Mouse (Mus musculus) limb, embryonic 14.5 days (tissue): Measurements from ENCODE around the gene Clspn. TPM values are rescaled to one million over a fixed set of nuclear protein-coding genes. Genes with fewer than 3 reads are reported as not detected.
A peak's percentile ranks its signal among the peaks of the same experiment; 100 is the strongest.

ENCODE experiments used
- ATAC-seq: fragments of 200-750 bp; cut with Nextera tagmentation; 2 replicates; pipeline ENCODE4 v1.8.0; 2017; ENCODE audit warnings: low read depth, moderate number of reproducible peaks, moderate TSS enrichment; ENCODE audit not compliant: low FRiP score
- DNase-seq: peaks from one replicate; pipeline ENCODE4 v3.0.0-alpha.2; 2015; ENCODE audit warnings: low spot score
- H3K27ac ChIP-seq: fragments of 300-500 bp; sonication (generic); replicated peaks from 2 replicates; pipeline ENCODE4 v1.5.1; 2014; ENCODE audit warnings: low read depth, mild to moderate bottlenecking, low read length, moderate library complexity, mixed read lengths
- H3K27me3 ChIP-seq: fragments of 300-500 bp; sonication (generic); 2 replicates; pipeline ENCODE4 v1.6.1; 2014; ENCODE audit warnings: low read length, mixed read lengths; ENCODE audit not compliant: control insufficient read depth, insufficient read depth
- H3K36me3 ChIP-seq: fragments of 300-500 bp; sonication (generic); 2 replicates; pipeline ENCODE4 v1.6.1; 2014; ENCODE audit warnings: mild to moderate bottlenecking, low read length, moderate library complexity, mixed read lengths; ENCODE audit not compliant: control insufficient read depth, insufficient read depth
- H3K4me1 ChIP-seq: fragments of 300-500 bp; sonication (generic); 2 replicates; pipeline ENCODE4 v1.6.1; 2014; ENCODE audit warnings: antibody characterized with exemption, low read length, mixed read lengths; ENCODE audit not compliant: control insufficient read depth, insufficient read depth
- H3K4me2 ChIP-seq: fragments of 300-500 bp; sonication (generic); replicated peaks from 2 replicates; pipeline ENCODE4 v1.6.1; 2014; ENCODE audit warnings: low read depth, mild to moderate bottlenecking, low read length, moderate library complexity; ENCODE audit not compliant: severe bottlenecking
- H3K4me3 ChIP-seq: fragments of 300-500 bp; sonication (generic); replicated peaks from 2 replicates; pipeline ENCODE4 v1.5.1; 2014; ENCODE audit warnings: low read length
- H3K9ac ChIP-seq: fragments of 300-500 bp; sonication (generic); 2 replicates; pipeline ENCODE4 v1.6.1; 2014; ENCODE audit warnings: mild to moderate bottlenecking, low read depth, low read length, moderate library complexity; ENCODE audit not compliant: severe bottlenecking
- H3K9me3 ChIP-seq: fragments of 300-500 bp; sonication (generic); 2 replicates; pipeline ENCODE4 v1.6.1; 2016; ENCODE audit warnings: low read length; ENCODE audit not compliant: control insufficient read depth
- POLR2A ChIP-seq: fragments of 200-500 bp; IDR thresholded peaks from 2 replicates; pipeline ENCODE4 v1.8.0; 2012; ENCODE audit warnings: inconsistent platforms, mild to moderate bottlenecking, moderate library complexity, borderline replicate concordance; ENCODE audit not compliant: insufficient read depth, insufficient read length; ENCODE audit errors: extremely low read depth
- WGBS: fragments of 180-500 bp; shearing (Covaris S2); extraction: QIAGEN DNeasy Blood & Tissue Kit; methylation state at CpG from one replicate; pipeline ENCODE4 v1.1.7; 2014; 5-methylcytosine and 5-hydroxymethylcytosine counted together
- polyA plus RNA-seq, 2 experiments: library from polyadenylated mRNA; depleted of rRNA in 1 of 2; stranded (reverse) in 1 of 2; unstranded in 1 of 2; fragments of >200 nt; fragmentation: Nextera tagmentation in 1 of 2; extraction: Ambion mirVana in 1 of 2; gene quantifications; 2 replicates each; pipeline versions ENCODE4 v1.2.1 to v1.2.3; 2012 to 2014

Gene Clspn
- polyA plus RNA-seq, 2 experiments, result 22.6 to 39.2 TPM

- H3K27ac ChIP-seq, result 0 out of 2 replicates have a peak overlapping the region, but pooled peaks have one; percentile 22
- H3K4me1 ChIP-seq, result peaks cover 8% of the 10 kb centered on the region
- no peak for TF ChIP-seq POLR2A
- no peaks in the 10 kb centered on the region for H3K9me3 ChIP-seq
- H3K4me2 ChIP-seq, result peak overlapping the region; percentile 29
- ATAC-seq (0 out of 2 replicates have a peak, but pooled peaks have one; percentile 34), DNase-seq (no peak)
- 4% methylated on average over 23 of the region's 23 CpGs for WGBS
- H3K36me3 ChIP-seq, result no peaks in the 10 kb centered on the region
- H3K4me3 ChIP-seq, result peak overlapping the region; percentile 13; the same call in 1 of the 2 replicates
- no peaks in the 10 kb centered on the region for H3K27me3 ChIP-seq
- peak overlapping the region; percentile 1; the same call in 1 of the 2 replicates for H3K9ac ChIP-seq
Observed at GRCm38 (mm10) chr4:126627021-126627681, 70.4 kb downstream of the Clspn start.

DNA sequence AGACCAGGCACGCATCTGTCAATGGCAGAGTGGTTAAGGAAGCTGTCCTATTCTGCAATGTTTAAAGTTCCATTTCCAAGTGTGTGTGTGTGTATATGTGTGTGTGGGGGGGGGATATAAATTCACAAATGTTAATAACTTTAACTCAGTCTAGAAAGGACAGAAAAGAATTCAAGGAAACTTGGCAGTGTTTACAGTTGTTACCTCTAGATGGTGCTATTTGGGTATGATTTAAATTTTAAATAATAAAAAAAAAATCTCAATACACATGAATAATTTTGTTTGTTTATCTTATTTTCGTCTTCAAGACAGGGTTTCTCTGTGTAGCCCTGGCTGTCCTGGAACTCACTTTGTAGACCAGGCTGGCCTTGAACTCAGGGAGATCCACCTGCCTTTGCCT, 75.2 kb downstream of the Clspn start:
- Histone ChIP-seq H3K27ac (no peak overlapping the region), H3K4me3 (no peak overlapping the region), H3K36me3 (no peaks in the 10 kb centered on the region), H3K9me3 (no peaks in the 10 kb centered on the region), H3K9ac (no peak overlapping the region), H3K4me2 (no peak overlapping the region), H3K4me1 (peaks cover 6% of the 10 kb centered on the region), H3K27me3 (no peaks in the 10 kb centered on the region)
- no peak for TF ChIP-seq POLR2A
- no peak for ATAC-seq
- no peak for DNase-seq
- WGBS, result 44% methylated on average over 2 of the region's 2 CpGs

DNA sequence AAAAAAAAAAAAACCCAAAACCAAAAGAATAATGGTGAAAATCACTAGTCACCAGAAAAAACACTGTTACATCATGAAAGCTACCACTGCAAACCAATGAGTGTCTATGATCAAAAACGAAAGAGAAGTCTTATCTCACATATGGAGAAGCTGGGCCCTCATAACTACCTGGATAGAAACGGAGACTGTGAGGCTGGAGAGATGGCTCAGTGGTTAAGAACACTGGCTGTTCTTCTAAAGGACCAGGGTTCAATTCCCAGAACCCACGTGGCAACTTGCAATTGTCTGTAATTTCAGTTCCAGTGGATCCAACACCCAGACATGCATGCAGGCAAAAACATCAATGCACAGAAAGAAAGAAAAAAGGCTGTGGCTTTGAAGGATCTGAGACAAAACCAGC, 75.9 kb downstream of the Clspn start:
- Histone ChIP-seq H3K36me3 (no peaks in the 10 kb centered on the region), H3K9ac (no peak overlapping the region), H3K4me1 (no peaks in the 10 kb centered on the region), H3K4me3 (no peak overlapping the region), H3K9me3 (no peaks in the 10 kb centered on the region), H3K27ac (no peak overlapping the region), H3K27me3 (no peaks in the 10 kb centered on the region), H3K4me2 (no peak overlapping the region)
- ATAC-seq (no peak), DNase-seq (no peak)
- no peak for TF ChIP-seq POLR2A
- 65% methylated on average over 3 of the region's 3 CpGs for WGBS

GRCm38 (mm10) chr4:126636330-126636729, 79.6 kb downstream of the Clspn start:
- no peak for TF ChIP-seq POLR2A
- Histone ChIP-seq H3K4me1 (no peaks in the 10 kb centered on the region), H3K4me2 (no peak overlapping the region), H3K4me3 (no peak overlapping the region), H3K36me3 (no peaks in the 10 kb centered on the region), H3K27me3 (no peaks in the 10 kb centered on the region), H3K27ac (no peak overlapping the region), H3K9me3 (no peaks in the 10 kb centered on the region), H3K9ac (no peak overlapping the region)
- WGBS, result 16% methylated on average over 11 of the region's 11 CpGs
- ATAC-seq (no peak), DNase-seq (no peak)

GRCm38 (mm10) chr4:126637446-126637845, 80.7 kb downstream of the Clspn start:
- WGBS, result 62% methylated on average over 4 of the region's 4 CpGs
- H3K4me2 ChIP-seq, result no peak overlapping the region
- no peak for TF ChIP-seq POLR2A
- DNase-seq (no peak), ATAC-seq (no peak)
- no peaks in the 10 kb centered on the region for H3K4me1 ChIP-seq
- no peak overlapping the region for H3K27ac ChIP-seq
- no peak overlapping the region for H3K4me3 ChIP-seq
- no peaks in the 10 kb centered on the region for H3K27me3 ChIP-seq
- no peaks in the 10 kb centered on the region for H3K36me3 ChIP-seq
- no peaks in the 10 kb centered on the region for H3K9me3 ChIP-seq
- H3K9ac ChIP-seq, result no peak overlapping the region
